Mouse (Mus musculus): ENCODE measurements around the gene Gpr135.

- TF ChIP-seq CTCF (IDR thresholded peaks at IDR 0.05; ENCODE audit: low read depth, low read length) (no peak), GATA1 (IDR thresholded peaks at IDR 0.05; ENCODE audit: borderline replicate concordance, low read length) (no peak), POLR2AphosphoS5 (IDR thresholded peaks at IDR 0.05; ENCODE audit: insufficient replicate concordance, low read depth, low read length) (no peak)
These were observed 13.1 kb downstream of the Gpr135 start for GRCm38 (mm10) chr12:72057780-72058179.
